Mouse (Mus musculus): Measurements from ENCODE around the gene Slc4a1. TPM values are rescaled to one million over a fixed set of nuclear protein-coding genes. Genes with fewer than 3 reads are reported as not detected.
"Not testable (repeated sequence)": the region's sequence is repeated elsewhere in the genome, so short reads cannot be mapped to it uniquely, and the experiment has no call there.

The Slc4a1 gene
- total RNA-seq, 2 experiments from 2014 or later: 0.56 to 1.8 TPM

- no peak for DNase-seq
These were observed 32.2 kb upstream of the Slc4a1 start for GRCm38 (mm10) chr11:102398007-102398825.

- no peak for DNase-seq
These were observed 30.7 kb upstream of the Slc4a1 start for GRCm38 (mm10) chr11:102396671-102397141.

DNA sequence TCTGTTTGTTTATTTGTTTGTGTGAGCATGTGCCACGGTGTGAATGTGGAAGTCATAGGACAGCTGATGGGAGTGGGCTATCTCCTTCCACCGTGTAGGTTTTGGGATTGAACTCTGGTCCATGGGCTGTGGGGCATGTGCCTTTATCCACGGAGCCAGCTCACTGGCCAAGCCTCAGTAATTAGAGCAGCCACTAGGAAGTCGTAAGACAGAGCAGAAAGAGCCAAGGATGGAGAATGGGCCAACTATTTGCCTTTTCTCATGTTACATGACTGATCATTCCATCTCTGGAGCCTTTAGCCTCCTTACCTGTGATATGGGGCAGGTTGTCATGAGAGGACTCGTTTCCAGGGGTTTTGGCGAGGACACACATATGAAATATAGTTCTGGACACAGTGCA lies 30.3 kb upstream of the Slc4a1 start:
- DNase-seq: no peak

DNA sequence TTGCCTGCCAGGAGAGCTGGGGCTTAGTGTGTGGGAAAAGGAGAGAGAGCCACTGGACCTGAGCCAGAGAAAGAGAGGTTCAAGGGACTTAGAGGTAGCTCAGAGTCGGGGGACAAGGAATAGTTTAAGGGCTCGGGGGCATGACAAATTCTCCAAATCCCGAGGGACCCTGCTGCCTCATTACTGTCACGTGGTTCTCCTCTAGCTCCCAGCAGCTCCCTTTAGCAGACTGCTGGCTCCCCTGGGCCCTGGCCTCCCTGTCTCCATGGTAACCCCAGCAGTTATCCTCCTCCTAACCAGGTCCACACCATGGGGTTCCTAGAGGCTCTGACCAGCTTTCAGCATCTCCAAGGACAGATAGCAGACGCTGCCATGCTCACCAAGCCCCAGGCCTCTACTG lies 29.2 kb upstream of the Slc4a1 start:
- no peak for DNase-seq

DNA sequence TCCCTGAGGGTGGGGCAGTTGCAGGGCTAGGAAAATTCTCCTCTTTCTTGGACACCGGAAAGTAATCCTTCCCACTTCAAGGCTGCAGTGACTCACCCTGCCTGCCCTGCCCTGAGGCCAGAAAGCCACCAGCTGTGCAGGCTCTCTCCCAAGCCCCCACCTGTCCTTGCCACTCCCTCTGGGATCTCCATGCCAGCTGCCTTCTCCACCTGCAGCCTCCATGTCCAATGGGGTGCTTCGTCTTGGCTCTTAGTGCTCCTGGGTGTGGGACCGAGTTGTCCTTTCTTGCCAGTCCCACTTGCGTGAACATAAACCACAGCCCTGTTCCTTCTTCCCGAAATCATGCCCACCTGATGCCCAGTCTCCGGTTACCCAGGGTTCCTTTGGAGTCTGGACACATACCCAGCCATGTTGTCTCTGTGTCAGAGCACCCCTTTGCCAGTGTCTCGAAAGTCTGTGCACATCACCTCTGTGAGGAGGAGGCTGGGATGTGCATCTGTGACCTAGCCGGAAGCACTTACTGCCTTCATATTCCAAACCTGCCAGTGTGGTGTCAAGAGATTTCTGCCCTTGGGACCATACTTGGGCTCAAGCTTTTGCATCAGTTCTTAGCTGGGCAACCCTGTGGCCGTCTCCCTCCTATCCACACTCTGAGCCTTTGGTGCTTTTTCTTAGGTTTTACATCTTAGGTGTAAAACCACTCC lies 28.6 kb upstream of the Slc4a1 start:
- DNase-seq: peak; percentile 71 to 73

DNA sequence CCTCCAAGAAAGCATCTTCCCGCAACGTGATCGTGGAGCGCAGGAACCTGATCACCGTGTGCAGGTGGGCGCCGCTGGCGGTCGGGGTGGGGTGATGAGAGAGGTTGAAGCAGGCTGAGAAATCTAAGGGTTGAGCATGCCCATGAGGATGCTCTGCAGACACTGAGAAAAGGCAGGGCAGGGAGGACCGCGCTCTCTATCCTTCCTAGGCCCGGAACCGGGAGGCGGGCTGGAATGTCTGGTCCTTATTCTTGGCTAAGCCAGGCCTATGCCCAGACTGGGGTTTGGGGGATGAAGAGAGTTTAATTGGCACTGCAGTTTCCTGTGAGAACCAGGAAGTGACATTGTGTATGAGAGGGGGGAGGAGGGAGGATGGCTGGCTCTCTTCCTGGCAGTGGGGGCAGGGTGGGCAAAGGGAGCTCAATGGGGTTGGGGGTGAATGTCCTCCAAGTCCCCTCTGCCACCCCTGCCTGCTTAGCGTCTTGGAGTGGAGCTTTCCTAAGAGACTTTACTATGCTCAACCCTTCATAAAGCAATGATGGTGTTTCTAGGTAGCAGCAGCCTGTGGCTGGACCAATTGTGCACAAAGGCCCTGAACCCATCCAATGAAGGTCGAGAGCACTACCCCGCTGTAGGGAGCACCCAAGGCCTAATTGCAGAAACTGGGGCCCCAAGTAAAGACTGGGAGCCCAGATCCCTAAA lies 27.9 kb upstream of the Slc4a1 start:
- DNase-seq: peak in 1 of 2 experiments; percentile 30

- DNase-seq: peak; percentile 91 to 94
These were observed 27.2 kb upstream of the Slc4a1 start, which contains the start of gene Rundc3a for GRCm38 (mm10) chr11:102393238-102393634. TSS of gene Rundc3a (plus strand) at chr11:102393403.

DNA sequence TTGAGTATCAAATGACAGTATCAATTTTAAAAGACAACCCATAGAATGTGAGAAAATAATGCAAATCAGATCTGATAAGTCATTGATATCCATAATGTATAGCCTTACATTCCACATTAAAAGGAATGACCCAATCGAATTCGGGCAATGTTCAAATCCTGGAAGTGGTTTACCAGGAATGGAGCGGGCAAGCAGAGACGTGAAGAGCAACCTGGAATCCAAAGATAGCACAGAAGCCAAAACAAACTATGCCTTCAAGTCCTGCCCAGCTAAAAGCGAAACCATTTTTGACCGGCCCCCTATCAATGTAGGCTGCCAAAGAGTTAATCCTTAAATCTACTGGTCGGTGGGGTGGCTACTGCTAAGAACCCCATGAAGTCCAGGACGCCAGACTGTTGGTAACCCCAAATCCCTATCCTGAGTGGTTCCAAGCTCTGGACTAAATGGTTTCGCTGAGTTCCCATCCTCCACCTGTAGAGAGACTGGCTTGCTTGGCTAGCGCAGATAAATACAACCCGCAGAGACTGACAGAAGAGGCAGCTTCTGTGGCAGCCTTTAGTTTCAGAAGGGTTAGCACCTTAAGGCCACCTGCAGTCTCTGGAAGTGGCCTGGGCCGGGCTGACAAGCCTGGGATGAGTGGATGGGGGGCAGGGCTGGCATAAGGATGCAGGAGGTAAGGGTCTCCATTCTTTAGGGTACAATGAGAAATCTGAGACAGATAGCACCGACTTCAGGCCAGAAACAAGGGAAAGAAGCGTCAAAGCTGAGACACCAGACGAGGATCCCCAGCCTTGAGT lies 26.6 kb upstream of the Slc4a1 start:
- no peak for DNase-seq

GRCm38 (mm10) chr11:102389436-102389835 lies 23.4 kb upstream of the Slc4a1 start:
- not testable (repeated sequence) for DNase-seq

DNA sequence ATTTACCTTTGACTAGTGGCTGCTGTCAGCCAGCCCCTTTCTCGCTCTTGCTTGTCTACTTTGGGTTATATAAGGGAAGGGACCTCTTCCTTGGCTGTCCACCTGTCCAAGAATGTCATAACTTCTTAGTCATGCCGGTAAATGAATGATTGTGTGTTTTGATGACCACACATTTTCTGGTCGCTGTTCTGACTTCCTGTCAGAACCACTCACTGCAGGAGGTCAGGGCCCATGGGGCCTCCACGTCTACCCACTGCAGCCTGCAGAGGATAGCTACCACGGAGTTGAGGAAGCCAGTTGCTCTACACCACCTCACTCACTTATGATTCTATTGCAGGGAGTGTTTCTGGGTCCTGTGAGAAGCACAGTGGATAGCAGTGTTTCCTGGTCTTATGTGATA lies 20.1 kb upstream of the Slc4a1 start:
- no peak for DNase-seq

- no peak for DNase-seq
These were observed 19.1 kb upstream of the Slc4a1 start for GRCm38 (mm10) chr11:102385075-102385474.

- DNase-seq: no peak
These were observed 18.4 kb upstream of the Slc4a1 start for GRCm38 (mm10) chr11:102384418-102384817.

DNA sequence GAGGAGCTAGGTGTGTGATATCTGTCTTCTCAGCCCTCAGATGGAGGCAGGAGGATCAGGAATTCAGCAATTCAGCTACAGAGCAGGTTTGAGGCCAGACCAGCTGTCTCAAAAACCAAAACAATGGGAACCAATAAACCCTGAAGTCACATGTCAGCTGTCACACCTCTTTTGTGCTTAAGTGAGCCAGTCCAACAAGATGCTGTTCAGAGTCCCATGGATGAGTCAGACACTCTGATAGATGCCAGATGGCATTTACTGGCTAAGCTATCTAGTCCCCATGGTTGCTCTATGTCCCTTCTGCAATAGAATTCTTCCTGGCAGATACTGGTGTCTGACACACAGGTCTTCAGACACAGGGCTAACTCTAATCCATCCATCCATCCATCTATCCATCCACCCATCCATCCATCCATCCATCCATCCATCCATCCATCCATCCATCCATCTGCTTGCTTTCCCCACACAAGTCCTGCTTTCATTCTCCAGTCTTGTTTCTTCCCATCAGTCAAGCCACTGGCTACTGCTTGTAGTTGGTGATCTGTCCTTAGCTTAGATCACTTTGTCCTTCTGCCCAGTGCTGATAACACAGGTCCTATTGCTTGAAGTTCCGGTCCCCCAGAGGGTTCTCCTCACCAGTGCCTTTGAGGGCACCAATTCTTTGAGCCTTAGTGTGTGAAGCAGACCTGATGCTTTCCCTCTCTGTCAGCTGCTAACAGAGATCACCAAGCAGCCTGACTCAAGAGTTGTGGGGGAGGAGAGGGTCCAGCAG lies 17.5 kb upstream of the Slc4a1 start:
- no peak for DNase-seq

DNA sequence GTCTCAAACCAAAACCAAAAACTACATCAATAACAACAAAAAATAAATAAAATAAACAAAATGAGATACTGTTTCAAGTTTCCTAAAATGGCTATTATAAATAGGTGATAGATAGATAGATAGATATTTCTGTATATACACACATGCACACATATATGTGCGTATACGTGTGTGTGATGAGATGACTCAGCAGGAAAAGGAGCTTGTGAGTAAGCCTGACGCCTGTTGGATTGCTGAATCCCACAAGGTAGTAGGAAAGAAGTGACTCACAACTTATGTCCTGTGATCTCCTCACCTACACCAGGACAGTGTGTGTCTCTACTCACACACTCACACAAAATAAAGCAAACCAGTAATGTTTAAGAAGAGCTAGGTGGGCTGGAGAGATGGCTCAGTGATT lies 16.8 kb upstream of the Slc4a1 start:
- DNase-seq: no peak

DNA sequence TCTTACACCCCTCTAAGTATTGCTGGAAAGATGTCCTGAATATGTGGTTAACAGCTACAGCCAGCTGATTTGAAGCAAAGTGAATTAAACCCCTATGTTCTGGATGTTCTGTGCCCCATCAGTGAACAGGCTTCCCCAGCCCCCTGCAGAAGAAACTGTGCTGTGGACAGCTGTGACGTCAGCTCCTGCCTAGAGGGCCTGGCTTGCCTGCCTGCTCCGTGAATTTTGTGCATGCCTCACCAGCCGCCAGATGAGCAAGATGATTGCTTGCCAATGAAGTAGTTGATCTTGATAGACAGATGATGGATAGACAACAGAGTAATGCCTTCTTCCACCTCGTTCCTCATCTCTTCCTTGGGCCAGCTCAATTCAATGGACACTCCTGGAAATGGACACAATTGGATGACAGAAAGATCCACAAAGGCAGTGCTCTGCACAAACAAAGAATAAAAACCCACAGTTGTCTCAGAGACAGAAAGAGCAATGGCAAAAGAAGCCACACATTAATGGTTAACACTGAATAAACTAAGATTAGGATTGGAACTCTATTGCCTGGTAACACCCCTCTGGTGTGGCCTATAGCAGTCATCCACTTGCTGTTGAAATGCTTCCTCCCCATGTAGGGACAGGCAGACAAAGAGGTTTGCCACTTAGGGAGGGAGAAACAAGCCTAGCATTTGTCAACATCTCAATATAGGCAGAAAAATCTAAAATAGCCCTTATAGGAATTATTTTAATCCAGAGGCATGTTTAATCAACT lies 15.5 kb upstream of the Slc4a1 start:
- no peak for DNase-seq

DNA sequence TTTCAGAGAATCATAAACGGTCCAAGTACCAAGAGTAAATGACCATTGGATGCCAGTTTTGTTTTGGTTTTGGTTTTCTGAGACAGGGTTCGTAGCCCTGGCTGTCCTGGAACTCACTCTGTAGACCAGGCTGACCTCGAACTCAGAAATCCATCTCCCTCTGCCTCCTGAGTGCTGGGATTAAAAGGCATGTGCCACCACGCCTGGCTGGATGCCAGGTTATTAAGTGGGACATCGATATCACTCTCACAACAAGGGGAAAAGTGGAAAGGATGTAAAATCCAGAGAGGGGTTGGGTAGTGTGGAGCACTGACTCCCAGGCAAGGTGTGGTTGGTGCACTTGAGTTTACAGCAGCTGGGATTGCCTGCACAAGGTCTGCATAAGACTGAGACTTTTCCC lies 14.1 kb upstream of the Slc4a1 start:
- no peak for DNase-seq

GRCm38 (mm10) chr11:102377186-102377585 lies 11.2 kb upstream of the Slc4a1 start:
- DNase-seq: no peak

DNA sequence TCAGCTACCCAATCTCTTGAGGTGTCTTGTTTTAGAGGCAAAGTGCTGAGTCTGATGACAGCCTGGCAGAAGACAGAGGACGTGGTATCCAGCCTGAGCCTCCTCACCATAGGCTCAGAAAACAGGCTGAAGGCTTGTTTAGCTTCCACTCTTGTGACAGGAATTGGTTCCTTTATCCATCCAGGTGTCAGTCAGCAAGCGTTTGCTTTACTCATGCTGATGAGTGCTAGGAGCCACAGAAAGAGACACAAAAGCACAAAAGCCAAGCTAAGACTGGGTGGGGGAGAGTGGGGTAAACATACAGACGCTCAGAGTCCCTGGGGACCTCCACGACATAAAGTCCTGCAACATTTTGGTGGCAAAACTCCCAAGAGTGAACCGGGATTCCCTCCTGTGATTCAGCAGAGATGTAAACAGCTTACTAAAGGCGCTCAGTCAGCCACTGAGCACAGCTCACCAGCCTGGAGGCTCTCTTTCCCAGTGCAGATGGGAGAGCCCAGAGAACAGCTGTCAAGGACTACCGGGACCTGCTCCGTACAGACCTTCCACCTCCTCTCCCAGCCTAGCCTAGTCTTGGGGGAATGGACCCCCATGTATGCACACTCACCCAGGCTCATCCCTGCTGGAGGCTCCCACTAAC lies 10.3 kb upstream of the Slc4a1 start:
- DNase-seq: peak; percentile 22 to 34
